Mouse (Mus musculus): ENCODE measurements around the gene Tsc1. TPM values are rescaled to one million over a fixed set of nuclear protein-coding genes. Genes with fewer than 3 reads are reported as not detected.
A peak's percentile ranks its signal among the peaks of the same experiment; 100 is the strongest.

Tsc1 gene
- polyA plus RNA-seq, 1 experiment from 2014 or later: 34.6 TPM

- Histone ChIP-seq H3K4me2 (replicated peaks) (no peak overlapping the region), H3K27ac (no peak overlapping the region), H3K4me3 (no peak overlapping the region), H3K36me3 (peaks cover 89% of the 10 kb centered on the region), H3K9ac (no peak overlapping the region), H3K9me3 (no peaks in the 10 kb centered on the region), H3K27me3 (replicated peaks) (no peaks in the 10 kb centered on the region), H3K4me1 (no peaks in the 10 kb centered on the region)
- no peak for ATAC-seq (ENCODE audit: low FRiP score, low read depth)
- 56% methylated on average over 3 of the region's 3 CpGs for WGBS
Observed at GRCm38 (mm10) chr2:28665818-28666217, 24.8 kb downstream of the Tsc1 start.

GRCm38 (mm10) chr2:28671438-28671837 is 30.4 kb downstream of the Tsc1 start:
- no peak overlapping the region for H3K4me2 ChIP-seq (replicated peaks)
- H3K27me3 ChIP-seq (replicated peaks): no peaks in the 10 kb centered on the region
- no peak overlapping the region for H3K9ac ChIP-seq
- H3K36me3 ChIP-seq: peaks cover 91% of the 10 kb centered on the region
- no peaks in the 10 kb centered on the region for H3K9me3 ChIP-seq
- H3K27ac ChIP-seq: no peak overlapping the region
- no peak overlapping the region for H3K4me3 ChIP-seq
- no peaks in the 10 kb centered on the region for H3K4me1 ChIP-seq
- ATAC-seq (ENCODE audit: low FRiP score, low read depth): no peak
- 84% methylated on average over 2 of the region's 2 CpGs for WGBS

DNA sequence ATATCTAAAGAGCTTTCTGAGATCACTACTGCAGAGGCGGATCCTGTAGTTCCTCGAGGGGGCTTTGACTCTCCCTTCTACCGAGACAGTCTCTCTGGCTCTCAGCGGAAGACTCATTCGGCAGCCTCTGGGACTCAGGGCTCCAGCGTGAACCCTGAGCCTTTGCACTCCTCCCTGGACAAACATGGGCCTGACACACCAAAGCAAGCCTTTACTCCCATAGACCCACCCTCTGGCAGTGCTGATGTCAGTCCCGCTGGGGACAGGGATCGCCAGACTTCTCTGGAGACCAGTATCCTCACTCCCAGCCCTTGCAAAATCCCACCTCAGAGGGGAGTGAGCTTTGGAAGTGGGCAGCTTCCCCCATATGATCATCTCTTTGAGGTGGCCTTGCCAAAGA is 35.0 kb downstream of the Tsc1 start:
- Histone ChIP-seq H3K4me3 (no peak overlapping the region), H3K4me1 (no peaks in the 10 kb centered on the region), H3K36me3 (peaks cover 89% of the 10 kb centered on the region), H3K9me3 (no peaks in the 10 kb centered on the region), H3K4me2 (replicated peaks) (no peak overlapping the region), H3K27me3 (replicated peaks) (no peaks in the 10 kb centered on the region), H3K9ac (no peak overlapping the region), H3K27ac (no peak overlapping the region)
- WGBS: 92% methylated on average over 8 of the region's 8 CpGs
- ATAC-seq (ENCODE audit: low FRiP score, low read depth): no peak

DNA sequence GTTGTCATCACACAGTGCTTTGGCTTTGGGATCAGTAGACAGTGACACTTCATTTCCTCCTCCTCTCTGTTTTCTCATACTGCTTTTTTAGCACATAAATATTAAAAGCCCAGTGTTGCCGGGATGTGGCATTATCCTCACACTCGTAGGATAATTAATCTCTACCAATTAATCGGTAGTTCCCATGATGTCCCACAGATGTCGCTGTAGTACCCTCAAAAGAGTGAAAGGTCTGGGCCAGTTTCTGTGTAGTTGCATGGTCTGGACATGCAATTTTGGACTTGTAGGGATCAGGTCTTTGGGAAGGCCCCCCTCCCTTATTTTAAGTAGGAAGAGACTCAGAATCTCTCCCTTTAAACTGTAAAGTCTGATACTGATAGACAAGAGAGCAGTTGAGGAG is 39.7 kb downstream of the Tsc1 start:
- H3K27me3 ChIP-seq (replicated peaks): no peaks in the 10 kb centered on the region
- peaks cover 87% of the 10 kb centered on the region for H3K36me3 ChIP-seq
- H3K27ac ChIP-seq: no peak overlapping the region
- 35% methylated on average over 4 of the region's 4 CpGs for WGBS
- no peak for ATAC-seq (ENCODE audit: low FRiP score, low read depth)
- no peak overlapping the region for H3K9ac ChIP-seq
- no peaks in the 10 kb centered on the region for H3K4me1 ChIP-seq
- H3K4me2 ChIP-seq (replicated peaks): no peak overlapping the region
- H3K4me3 ChIP-seq: no peak overlapping the region
- H3K9me3 ChIP-seq: no peaks in the 10 kb centered on the region

DNA sequence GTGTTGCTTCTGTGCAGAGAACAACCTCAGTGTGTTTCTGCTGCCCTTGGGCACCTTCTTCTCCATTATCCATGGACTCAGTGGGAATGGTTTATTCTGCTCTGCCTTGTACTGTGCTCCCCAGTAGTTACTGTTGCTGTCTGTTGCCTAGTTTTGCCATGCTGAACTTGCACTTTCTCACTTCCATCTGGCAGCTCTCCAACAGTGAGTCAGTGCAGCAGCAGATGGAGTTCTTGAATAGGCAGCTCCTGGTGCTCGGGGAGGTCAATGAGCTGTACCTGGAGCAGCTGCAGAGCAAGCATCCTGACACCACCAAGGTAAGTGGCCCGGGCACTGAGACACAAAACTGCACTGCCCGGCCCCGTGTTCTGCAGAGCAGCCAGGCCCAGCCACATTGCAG is 40.7 kb downstream of the Tsc1 start:
- H3K9me3 ChIP-seq: no peaks in the 10 kb centered on the region
- no peaks in the 10 kb centered on the region for H3K27me3 ChIP-seq (replicated peaks)
- no peak overlapping the region for H3K27ac ChIP-seq
- no peak overlapping the region for H3K4me2 ChIP-seq (replicated peaks)
- H3K4me1 ChIP-seq: no peaks in the 10 kb centered on the region
- no peak for ATAC-seq (ENCODE audit: low FRiP score, low read depth)
- peaks cover 86% of the 10 kb centered on the region for H3K36me3 ChIP-seq
- no peak overlapping the region for H3K9ac ChIP-seq
- 94% methylated on average over 4 of the region's 4 CpGs for WGBS
- no peak overlapping the region for H3K4me3 ChIP-seq

- Histone ChIP-seq H3K9me3 (no peaks in the 10 kb centered on the region), H3K27ac (no peak overlapping the region), H3K4me2 (replicated peaks) (no peak overlapping the region), H3K4me3 (no peak overlapping the region), H3K4me1 (no peaks in the 10 kb centered on the region), H3K27me3 (replicated peaks) (no peaks in the 10 kb centered on the region), H3K36me3 (peaks cover 64% of the 10 kb centered on the region), H3K9ac (no peak overlapping the region)
- 91% methylated on average over 7 of the region's 7 CpGs for WGBS
- ATAC-seq (ENCODE audit: low FRiP score, low read depth): no peak
Observed at GRCm38 (mm10) chr2:28685895-28686294, 44.9 kb downstream of the Tsc1 start.

DNA sequence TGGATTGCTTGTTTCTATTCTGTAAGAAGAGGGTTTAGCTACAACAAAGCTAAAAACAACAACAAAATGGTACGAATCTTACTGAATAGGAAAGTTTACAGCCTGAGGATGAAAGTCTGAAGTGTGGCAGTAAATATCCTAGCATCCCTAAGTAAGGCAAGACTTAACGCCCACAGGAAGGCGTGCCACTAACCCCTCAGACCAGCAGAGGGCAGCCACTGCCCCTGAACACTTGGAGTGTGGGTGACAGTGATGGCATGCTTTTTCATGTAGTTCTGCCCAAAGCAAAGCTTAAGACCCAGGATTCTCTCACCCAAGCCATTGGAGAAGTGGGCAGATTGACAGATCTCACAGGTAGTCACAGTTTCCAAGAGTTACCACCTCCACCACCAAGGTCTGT is 47.4 kb downstream of the Tsc1 start:
- Histone ChIP-seq H3K27me3 (replicated peaks) (no peaks in the 10 kb centered on the region), H3K4me3 (no peak overlapping the region), H3K4me1 (no peaks in the 10 kb centered on the region), H3K36me3 (peaks cover 40% of the 10 kb centered on the region), H3K9me3 (no peaks in the 10 kb centered on the region), H3K4me2 (replicated peaks) (no peak overlapping the region), H3K27ac (no peak overlapping the region), H3K9ac (no peak overlapping the region)
- no peak for ATAC-seq (ENCODE audit: low FRiP score, low read depth)
- WGBS: 43% methylated on average over 3 of the region's 3 CpGs

DNA sequence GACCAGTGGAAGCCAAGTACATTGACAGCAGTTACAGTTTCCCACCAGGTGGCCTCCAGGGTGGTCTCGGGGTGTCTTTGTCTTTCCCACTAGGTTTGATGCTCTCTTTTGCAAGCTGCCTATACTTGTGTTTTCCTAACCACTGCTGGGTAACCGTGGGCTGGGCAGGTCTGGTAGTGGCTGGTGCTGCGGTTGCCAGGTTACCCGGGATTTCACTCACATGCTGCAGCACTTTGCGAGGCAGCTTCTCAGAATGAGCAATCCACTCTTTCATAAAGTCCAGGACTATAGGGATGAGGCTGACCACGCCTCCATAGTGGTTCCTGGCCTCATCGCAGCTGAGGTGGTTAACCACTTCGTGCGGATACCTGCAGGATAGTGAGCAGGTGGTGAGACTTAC is 51.7 kb downstream of the Tsc1 start:
- Histone ChIP-seq H3K36me3 (peaks cover 4% of the 10 kb centered on the region), H3K27ac (no peak overlapping the region), H3K4me2 (replicated peaks) (no peak overlapping the region), H3K4me3 (no peak overlapping the region), H3K27me3 (replicated peaks) (no peaks in the 10 kb centered on the region), H3K4me1 (no peaks in the 10 kb centered on the region), H3K9me3 (no peaks in the 10 kb centered on the region), H3K9ac (no peak overlapping the region)
- ATAC-seq (ENCODE audit: low FRiP score, low read depth): no peak
- WGBS: 72% methylated on average over 9 of the region's 9 CpGs

DNA sequence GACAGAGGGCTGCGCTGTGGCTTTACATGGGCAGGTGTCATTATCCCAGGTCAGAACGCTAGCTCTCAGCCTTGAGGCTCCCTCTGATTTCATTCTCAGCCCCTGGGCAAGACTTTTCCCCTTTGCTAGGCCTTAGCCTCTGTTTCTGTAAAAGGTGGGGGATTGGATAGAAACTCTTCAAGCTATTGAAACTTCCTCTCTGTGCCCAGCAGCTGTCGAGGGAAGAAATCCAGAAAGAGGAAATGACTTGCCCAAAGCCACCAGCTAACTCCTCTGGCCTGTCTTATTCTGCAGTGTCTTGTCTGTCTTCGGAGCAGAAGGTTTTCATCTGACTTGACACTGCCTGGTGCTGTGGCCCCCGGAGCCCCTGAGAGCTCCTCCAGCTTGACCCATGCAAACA is 57.5 kb downstream of the Tsc1 start:
- Histone ChIP-seq H3K4me2 (replicated peaks) (peak overlapping the region; percentile 91; the same call in 1 of the 2 replicates), H3K4me3 (no peak overlapping the region), H3K27me3 (replicated peaks) (no peaks in the 10 kb centered on the region; the same call in 1 of the 2 replicates), H3K9ac (no peak overlapping the region), H3K4me1 (peaks cover 14% of the 10 kb centered on the region; the same call in 1 of the 2 replicates), H3K9me3 (no peaks in the 10 kb centered on the region), H3K36me3 (no peaks in the 10 kb centered on the region), H3K27ac (no peak overlapping the region)
- 82% methylated on average over 5 of the region's 5 CpGs for WGBS
- ATAC-seq (ENCODE audit: low FRiP score, low read depth): no peak

DNA sequence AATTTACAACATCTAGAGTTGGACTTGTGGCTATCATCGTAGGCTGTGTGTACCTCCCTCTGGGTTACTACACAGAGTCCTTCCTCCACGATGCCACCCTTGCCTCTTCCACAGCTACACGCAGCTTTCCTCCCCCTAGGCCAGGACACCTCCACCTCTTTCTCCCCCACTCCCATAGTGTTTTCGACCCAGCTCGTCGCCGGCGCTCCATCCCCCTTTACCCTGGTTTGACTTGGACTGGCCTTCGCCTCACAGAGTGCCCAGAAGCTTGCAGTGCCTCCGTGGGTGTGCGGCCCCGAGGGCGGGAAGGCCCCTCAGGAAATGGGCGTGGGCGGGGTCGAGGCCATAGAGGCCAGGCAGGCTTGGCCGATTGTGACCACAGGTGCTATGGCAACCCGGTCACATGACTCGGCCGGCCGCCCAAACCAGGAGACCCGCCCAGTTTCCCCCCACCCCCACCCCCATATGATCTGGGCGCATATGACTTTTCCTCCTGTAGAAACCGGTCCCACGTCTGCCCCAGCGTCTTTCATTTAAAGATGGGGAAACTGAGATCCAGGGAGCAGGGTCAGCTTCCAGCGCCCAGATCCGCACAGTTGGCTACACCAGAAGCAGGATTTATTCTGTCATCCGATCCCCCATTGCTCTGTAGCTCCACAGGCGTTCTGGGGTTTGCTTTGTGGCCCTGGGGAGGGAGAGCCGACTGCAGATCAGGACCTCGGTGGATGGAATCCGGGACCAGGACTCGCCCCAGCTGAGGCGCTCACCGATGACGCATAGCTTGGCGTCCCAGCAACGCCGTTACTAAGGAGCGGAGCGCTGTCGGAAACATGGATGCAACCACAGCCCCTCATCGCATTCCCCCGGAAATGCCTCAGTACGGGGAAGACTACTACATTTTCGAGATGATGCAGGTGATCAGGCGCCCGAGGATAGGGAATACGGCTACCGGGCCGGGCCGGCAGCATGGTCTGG is 58.6 kb downstream of the Tsc1 start, which contains the start of the genes Spaca9 and Ak8:
Gene Spaca9 (minus strand): TSS at position 367 of the 975 bp plus-strand sequence.
Gene Ak8 (plus strand): TSS at position 804 of the 975 bp plus-strand sequence.
- Histone ChIP-seq H3K36me3 (no peaks in the 10 kb centered on the region), H3K4me2 (replicated peaks) (peak within 1 kb of the TSS; percentile 91), H3K4me3 (peak within 1 kb of the TSS; percentile 54), H3K4me1 (peaks cover 14% of the 10 kb centered on the region; the same call in 1 of the 2 replicates), H3K9ac (peak within 1 kb of the TSS; percentile 68), H3K27ac (no peak within 1 kb of the TSS), H3K27me3 (replicated peaks) (peaks cover 2% of the 10 kb centered on the region; the same call in 1 of the 2 replicates), H3K9me3 (no peaks in the 10 kb centered on the region)
- ATAC-seq (ENCODE audit: low FRiP score, low read depth): peak; percentile 85
- 1% methylated on average over 53 of the region's 53 CpGs for WGBS

DNA sequence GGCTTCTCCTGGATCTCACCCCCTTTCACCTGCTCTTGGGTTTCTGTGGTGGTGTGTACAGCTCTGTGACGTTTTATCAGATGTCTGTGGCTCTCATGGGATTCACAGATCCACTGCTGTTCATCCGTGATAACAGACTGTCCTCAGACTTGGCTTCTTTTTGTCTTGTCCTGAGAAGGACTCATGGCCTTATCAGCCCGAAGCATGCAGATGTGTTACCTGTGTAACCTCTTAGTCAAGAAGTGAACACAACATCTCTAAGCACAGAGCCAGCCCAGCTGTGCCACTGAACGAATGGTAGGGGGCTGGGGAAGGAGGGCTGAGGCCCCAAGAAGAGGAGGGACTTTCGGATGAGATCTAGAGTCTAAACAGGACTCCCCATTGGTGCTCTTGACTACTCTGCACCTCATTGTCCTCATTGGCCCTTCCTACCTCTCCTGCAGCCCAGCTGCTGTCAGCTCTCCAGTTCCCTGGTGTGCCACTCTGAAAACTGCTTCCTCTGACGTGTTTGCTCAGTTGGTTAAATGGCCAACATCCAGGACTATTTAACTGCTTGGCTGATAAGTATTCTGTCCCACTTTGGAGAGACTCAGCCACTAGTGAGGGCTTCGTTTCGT is 60.7 kb downstream of the Tsc1 start:
- ATAC-seq (ENCODE audit: low FRiP score, low read depth): no peak
- no peak overlapping the region for H3K4me3 ChIP-seq
- WGBS: 76% methylated on average over 8 of the region's 8 CpGs
- H3K36me3 ChIP-seq: no peaks in the 10 kb centered on the region
- H3K27ac ChIP-seq: no peak overlapping the region
- H3K27me3 ChIP-seq (replicated peaks): peaks cover 2% of the 10 kb centered on the region; the same call in 1 of the 2 replicates
- H3K4me2 ChIP-seq (replicated peaks): no peak overlapping the region; the same call in 1 of the 2 replicates
- H3K9ac ChIP-seq: no peak overlapping the region
- peaks cover 14% of the 10 kb centered on the region; the same call in 1 of the 2 replicates for H3K4me1 ChIP-seq
- H3K9me3 ChIP-seq: no peaks in the 10 kb centered on the region

GRCm38 (mm10) chr2:28706106-28706636 is 65.1 kb downstream of the Tsc1 start:
- H3K36me3 ChIP-seq: no peaks in the 10 kb centered on the region
- no peak overlapping the region for H3K9ac ChIP-seq
- ATAC-seq (ENCODE audit: low FRiP score, low read depth): no peak
- H3K4me3 ChIP-seq: no peak overlapping the region
- peaks cover 5% of the 10 kb centered on the region; the same call in 1 of the 2 replicates for H3K4me1 ChIP-seq
- no peak overlapping the region for H3K4me2 ChIP-seq (replicated peaks)
- H3K27me3 ChIP-seq (replicated peaks): peaks cover 2% of the 10 kb centered on the region; the same call in 1 of the 2 replicates
- no peaks in the 10 kb centered on the region for H3K9me3 ChIP-seq
- no peak overlapping the region for H3K27ac ChIP-seq
- WGBS: 55% methylated on average over 8 of the region's 8 CpGs
